Mouse (Mus musculus) hindbrain, postnatal 0 days (tissue): ENCODE measurements around the gene Man2b2. TPM values are rescaled to one million over a fixed set of nuclear protein-coding genes. Genes with fewer than 3 reads are reported as not detected.

Experiments used
- ATAC-seq: fragments of 200-750 bp; cut with Nextera tagmentation; 2 replicates; pipeline ENCODE4 v1.8.0; 2017; ENCODE audit warnings: mild to moderate bottlenecking, moderate TSS enrichment, moderate library complexity
- DNase-seq: peaks from one replicate; pipeline ENCODE4 v3.0.0-alpha.2; 2015; ENCODE audit warnings: low spot score
- H3K27ac ChIP-seq: fragments of 300-500 bp; sonication (generic); 2 replicates; pipeline ENCODE4 v1.5.1; 2014; ENCODE audit warnings: mild to moderate bottlenecking
- H3K27me3 ChIP-seq: fragments of 300-500 bp; sonication (generic); 2 replicates; pipeline ENCODE4 v1.6.1; 2014; ENCODE audit warnings: low read length, mixed read lengths; ENCODE audit not compliant: insufficient read depth
- H3K36me3 ChIP-seq: fragments of 300-500 bp; sonication (generic); 2 replicates; pipeline ENCODE4 v1.6.1; 2014; ENCODE audit warnings: low read length, mixed read lengths; ENCODE audit not compliant: insufficient read depth
- H3K4me1 ChIP-seq: fragments of 300-500 bp; sonication (generic); 2 replicates; pipeline ENCODE4 v1.6.1; 2014; ENCODE audit warnings: antibody characterized with exemption, low read length, mixed read lengths; ENCODE audit not compliant: insufficient read depth
- H3K4me2 ChIP-seq: fragments of 300-500 bp; sonication (generic); 2 replicates; pipeline ENCODE4 v1.6.1; 2014; ENCODE audit warnings: low read depth, mild to moderate bottlenecking, low read length, moderate library complexity, mixed read lengths
- H3K4me3 ChIP-seq: fragments of 300-500 bp; sonication (generic); 2 replicates; pipeline ENCODE4 v1.5.1; 2014; ENCODE audit warnings: low read length
- H3K9ac ChIP-seq: fragments of 300-500 bp; sonication (generic); replicated peaks from 2 replicates; pipeline ENCODE4 v1.6.1; 2014; ENCODE audit warnings: mild to moderate bottlenecking, low read length, moderate library complexity, mixed read lengths
- H3K9me3 ChIP-seq: fragments of 300-500 bp; sonication (generic); 2 replicates; pipeline ENCODE4 v1.6.1; 2016; ENCODE audit warnings: low read length, mixed read lengths
- CTCF ChIP-seq: IDR thresholded peaks from 2 replicates; pipeline ENCODE4 v1.5.1; 2016; ENCODE audit warnings: antibody characterized with exemption, control low read depth, low read depth
- WGBS: fragments of 180-500 bp; shearing (Covaris S2); extraction: QIAGEN DNeasy Blood & Tissue Kit; methylation state at CpG from one replicate; pipeline ENCODE4 v1.1.7; 2014; 5-methylcytosine and 5-hydroxymethylcytosine counted together
- polyA plus RNA-seq: library from polyadenylated mRNA; unstranded; fragments of >200 nt; fragmentation: Nextera tagmentation; extraction: Ambion mirVana; gene quantifications from 2 replicates; pipeline ENCODE4 v1.2.1, GENCODE M21; 2015
- total RNA-seq: library from RNA; depleted of rRNA; stranded (reverse); fragments of >200 nt; gene quantifications from 2 replicates; pipeline ENCODE4 v1.2.3, GENCODE M21; 2014

Man2b2 gene
- total and polyA plus RNA-seq, 2 experiments from 2014 or later, result 17.9 to 30.2 TPM

- WGBS, result 88% methylated on average over 5 of the region's 5 CpGs
- no peak for DNase-seq
- no peak overlapping the region for H3K4me2 ChIP-seq
- no peaks in the 10 kb centered on the region for H3K9me3 ChIP-seq
- peak; percentile 21 for ATAC-seq
- H3K4me1 ChIP-seq, result no peaks in the 10 kb centered on the region
- peaks cover 4% of the 10 kb centered on the region; the same call in 1 of the 2 replicates for H3K36me3 ChIP-seq
- no peaks in the 10 kb centered on the region for H3K27me3 ChIP-seq
- no peak overlapping the region for H3K9ac ChIP-seq
- TF ChIP-seq CTCF, result no peak
- H3K4me3 ChIP-seq, result no peak overlapping the region
- H3K27ac ChIP-seq, result no peak overlapping the region
Measured at GRCm38 (mm10) chr5:36819742-36820141, 10.7 kb downstream of the Man2b2 start.

- WGBS, result 67% methylated on average over 3 of the region's 3 CpGs
- Histone ChIP-seq H3K9me3 (no peaks in the 10 kb centered on the region), H3K36me3 (peaks cover 4% of the 10 kb centered on the region; the same call in 1 of the 2 replicates), H3K9ac (no peak overlapping the region), H3K27me3 (no peaks in the 10 kb centered on the region), H3K27ac (no peak overlapping the region), H3K4me2 (no peak overlapping the region), H3K4me1 (no peaks in the 10 kb centered on the region), H3K4me3 (no peak overlapping the region)
- DNase-seq (no peak), ATAC-seq (no peak)
- peak; percentile 34 for TF ChIP-seq CTCF
Measured at GRCm38 (mm10) chr5:36817738-36818137, 12.7 kb downstream of the Man2b2 start.

GRCm38 (mm10) chr5:36814554-36814953, 15.9 kb downstream of the Man2b2 start:
- WGBS, result 75% methylated on average over 6 of the region's 6 CpGs
- Histone ChIP-seq H3K27me3 (no peaks in the 10 kb centered on the region), H3K4me3 (no peak overlapping the region), H3K36me3 (no peaks in the 10 kb centered on the region), H3K9me3 (no peaks in the 10 kb centered on the region), H3K9ac (no peak overlapping the region), H3K4me2 (no peak overlapping the region), H3K27ac (no peak overlapping the region), H3K4me1 (no peaks in the 10 kb centered on the region)
- no peak for ATAC-seq
- no peak for DNase-seq
- TF ChIP-seq CTCF, result no peak

GRCm38 (mm10) chr5:36811413-36811812, 19.0 kb downstream of the Man2b2 start:
- H3K27ac ChIP-seq, result no peak overlapping the region
- no peaks in the 10 kb centered on the region for H3K36me3 ChIP-seq
- no peaks in the 10 kb centered on the region for H3K9me3 ChIP-seq
- ATAC-seq (peak; percentile 75), DNase-seq (peak; percentile 82)
- no peak overlapping the region for H3K4me3 ChIP-seq
- peak; percentile 96 for TF ChIP-seq CTCF
- H3K9ac ChIP-seq, result no peak overlapping the region
- H3K4me2 ChIP-seq, result no peak overlapping the region
- no peaks in the 10 kb centered on the region for H3K4me1 ChIP-seq
- WGBS, result 31% methylated on average over 3 of the region's 3 CpGs
- H3K27me3 ChIP-seq, result no peaks in the 10 kb centered on the region

- no peak for TF ChIP-seq CTCF
- Histone ChIP-seq H3K36me3 (no peaks in the 10 kb centered on the region), H3K9me3 (no peaks in the 10 kb centered on the region), H3K9ac (no peak overlapping the region), H3K4me1 (no peaks in the 10 kb centered on the region), H3K27me3 (no peaks in the 10 kb centered on the region), H3K27ac (no peak overlapping the region), H3K4me2 (no peak overlapping the region), H3K4me3 (no peak overlapping the region)
- DNase-seq, result no peak
- no peak for ATAC-seq
- 84% methylated on average over 3 of the region's 3 CpGs for WGBS
Measured at GRCm38 (mm10) chr5:36810634-36811033, 19.8 kb downstream of the Man2b2 start.

- DNase-seq (no peak), ATAC-seq (no peak)
- 80% methylated on average over 7 of the region's 7 CpGs for WGBS
- no peaks in the 10 kb centered on the region for H3K36me3 ChIP-seq
- no peak overlapping the region for H3K9ac ChIP-seq
- no peak for TF ChIP-seq CTCF
- H3K4me2 ChIP-seq, result no peak overlapping the region
- H3K9me3 ChIP-seq, result no peaks in the 10 kb centered on the region
- H3K4me1 ChIP-seq, result no peaks in the 10 kb centered on the region
- H3K4me3 ChIP-seq, result no peak overlapping the region
- no peaks in the 10 kb centered on the region for H3K27me3 ChIP-seq
- no peak overlapping the region for H3K27ac ChIP-seq
Measured at GRCm38 (mm10) chr5:36809123-36809522, 21.3 kb downstream of the Man2b2 start.

- Histone ChIP-seq H3K36me3 (no peaks in the 10 kb centered on the region), H3K4me3 (no peak overlapping the region), H3K27me3 (no peaks in the 10 kb centered on the region), H3K4me2 (no peak overlapping the region), H3K27ac (no peak overlapping the region), H3K9me3 (no peaks in the 10 kb centered on the region), H3K4me1 (no peaks in the 10 kb centered on the region), H3K9ac (no peak overlapping the region)
- DNase-seq, result no peak
- TF ChIP-seq CTCF, result no peak
- ATAC-seq, result no peak
- WGBS, result 31% methylated on average over 5 of the region's 5 CpGs
Measured at GRCm38 (mm10) chr5:36807106-36807505, 23.3 kb downstream of the Man2b2 start.
